Mouse (Mus musculus): ENCODE results near the gene Ankrd11. TPM values are rescaled to one million over a fixed set of nuclear protein-coding genes. Genes with fewer than 3 reads are reported as not detected.

The Ankrd11 gene
- polyA plus RNA-seq, 1 experiment from 2014 or later: 33.6 TPM

DNA sequence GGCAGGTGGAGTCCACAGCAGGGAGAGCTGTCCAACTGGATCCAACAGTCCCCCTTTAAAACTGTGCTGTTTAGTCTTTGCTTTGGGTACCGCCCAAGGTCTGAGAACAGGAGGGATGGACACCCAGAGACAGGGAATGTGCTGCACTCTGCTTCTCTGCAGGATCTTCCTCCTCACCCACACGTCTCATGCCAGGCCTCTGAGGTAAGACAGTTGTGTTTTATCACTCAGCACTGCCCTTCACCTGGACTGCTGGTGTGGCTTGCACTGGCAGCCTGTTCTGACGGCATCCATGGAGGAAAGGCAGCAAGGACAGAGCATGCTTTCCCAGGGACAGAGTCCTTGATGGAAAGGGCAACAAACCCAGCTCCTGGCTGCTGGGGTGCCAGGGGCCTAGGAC, 139.5 kb downstream of the Ankrd11 start:
- Histone ChIP-seq H3K4me2 (ENCODE audit: low read length) (no peak overlapping the region), H3K9ac (replicated peaks; ENCODE audit: low read depth, low read length) (no peak overlapping the region), H3K27me3 (replicated peaks; ENCODE audit: control insufficient read depth, insufficient read depth, low read length) (no peaks in the 10 kb centered on the region), H3K27ac (ENCODE audit: low read length) (no peak overlapping the region), H3K9me3 (ENCODE audit: control insufficient read depth, low read length) (no peaks in the 10 kb centered on the region), H3K4me3 (replicated peaks; ENCODE audit: low read length) (no peak overlapping the region), H3K36me3 (ENCODE audit: control insufficient read depth, insufficient read depth) (peaks cover 6% of the 10 kb centered on the region; the same call in 1 of the 2 replicates), H3K4me1 (replicated peaks; ENCODE audit: control insufficient read depth, insufficient read depth, low read length) (peaks cover 7% of the 10 kb centered on the region)
- ATAC-seq: no peak
- WGBS: 61% methylated on average over 3 of the region's 3 CpGs

DNA sequence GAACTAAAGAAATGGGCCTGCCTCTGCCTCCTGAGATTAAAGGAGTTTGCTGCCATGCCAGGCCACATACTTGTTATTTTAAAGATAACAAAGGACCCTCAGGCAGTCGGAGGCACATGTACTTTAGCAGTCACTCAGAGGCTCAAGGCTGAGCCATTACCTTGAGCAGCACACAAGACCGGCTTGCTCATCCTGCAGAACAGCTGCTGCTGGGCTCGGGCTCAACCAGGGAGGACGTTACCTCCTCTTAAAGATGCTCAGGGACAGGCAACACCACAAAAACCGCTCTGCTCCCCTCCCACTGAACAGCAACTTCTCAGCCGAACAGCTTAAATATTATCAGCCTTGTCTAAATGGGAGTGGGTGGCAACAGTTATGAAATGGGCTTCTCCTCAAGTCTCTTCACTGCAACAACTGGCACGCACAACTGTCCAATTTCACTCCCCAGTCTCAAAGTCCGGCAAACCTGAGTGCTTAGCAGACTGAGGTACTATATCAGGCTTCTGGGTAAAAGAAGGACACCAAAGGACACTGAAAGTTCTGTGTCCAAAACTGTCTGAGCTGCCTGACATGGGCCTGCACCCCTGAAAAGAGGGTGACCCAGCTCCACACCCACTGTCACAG, 140.1 kb downstream of the Ankrd11 start:
- Histone ChIP-seq H3K4me3 (replicated peaks; ENCODE audit: low read length) (no peak overlapping the region), H3K27ac (ENCODE audit: low read length) (no peak overlapping the region), H3K27me3 (replicated peaks; ENCODE audit: control insufficient read depth, insufficient read depth, low read length) (no peaks in the 10 kb centered on the region), H3K9ac (replicated peaks; ENCODE audit: low read depth, low read length) (no peak overlapping the region), H3K4me2 (ENCODE audit: low read length) (no peak overlapping the region), H3K36me3 (ENCODE audit: control insufficient read depth, insufficient read depth) (peaks cover 9% of the 10 kb centered on the region), H3K9me3 (ENCODE audit: control insufficient read depth, low read length) (no peaks in the 10 kb centered on the region), H3K4me1 (replicated peaks; ENCODE audit: control insufficient read depth, insufficient read depth, low read length) (peaks cover 7% of the 10 kb centered on the region)
- 84% methylated on average over 8 of the region's 8 CpGs for WGBS
- ATAC-seq: no peak

DNA sequence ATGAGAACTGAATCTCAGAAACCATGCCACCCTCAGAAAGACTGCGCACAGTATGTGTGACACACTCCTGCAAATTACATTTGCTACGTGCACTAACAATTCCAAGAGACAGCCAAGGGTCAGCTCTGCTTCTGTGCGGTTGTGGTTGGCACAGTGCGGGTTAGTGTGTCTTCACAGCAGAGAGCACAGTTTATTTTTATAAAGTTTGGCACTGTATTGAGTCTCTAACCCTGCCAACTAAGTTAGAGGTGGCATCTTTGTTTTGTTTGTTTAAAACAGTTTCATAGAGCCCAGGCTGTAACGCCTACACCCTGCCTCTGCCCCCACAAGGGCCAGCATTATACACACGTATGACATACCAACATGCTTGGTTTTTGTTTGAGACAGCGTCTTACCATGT, 140.6 kb downstream of the Ankrd11 start:
- WGBS: 89% methylated on average over 7 of the region's 7 CpGs

DNA sequence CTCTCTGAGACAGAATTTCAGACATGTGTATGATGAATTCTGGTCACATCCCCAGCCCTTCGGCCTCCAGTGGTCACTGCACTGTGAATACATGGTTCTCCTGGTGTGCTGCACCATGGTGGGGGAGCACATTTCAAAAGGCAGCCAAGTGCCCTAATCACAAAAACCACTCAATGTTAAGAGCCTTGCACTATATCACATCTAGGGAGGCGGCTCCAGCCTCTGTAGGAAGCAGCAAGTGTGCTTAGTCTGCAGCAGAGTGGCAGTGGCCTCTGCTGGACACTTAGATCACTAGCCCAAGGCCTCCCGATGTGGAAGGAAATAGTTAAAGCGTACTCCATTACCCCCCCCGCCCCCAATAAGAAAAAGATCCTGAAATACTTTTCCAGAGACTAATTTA, 143.0 kb downstream of the Ankrd11 start:
- Histone ChIP-seq H3K36me3 (ENCODE audit: control insufficient read depth, insufficient read depth) (peaks cover 27% of the 10 kb centered on the region), H3K9ac (replicated peaks; ENCODE audit: low read depth, low read length) (no peak overlapping the region), H3K27ac (ENCODE audit: low read length) (no peak overlapping the region), H3K4me2 (ENCODE audit: low read length) (no peak overlapping the region), H3K9me3 (ENCODE audit: control insufficient read depth, low read length) (no peaks in the 10 kb centered on the region), H3K4me3 (replicated peaks; ENCODE audit: low read length) (no peak overlapping the region), H3K27me3 (replicated peaks; ENCODE audit: control insufficient read depth, insufficient read depth, low read length) (no peaks in the 10 kb centered on the region), H3K4me1 (replicated peaks; ENCODE audit: control insufficient read depth, insufficient read depth, low read length) (no peaks in the 10 kb centered on the region)
- ATAC-seq: no peak
- WGBS: 70% methylated on average over 5 of the region's 5 CpGs

More for the DNA sequence above, 140.6 kb downstream of the Ankrd11 start:
- peaks cover 10% of the 10 kb centered on the region for H3K36me3 ChIP-seq (ENCODE audit: control insufficient read depth, insufficient read depth)
- H3K4me2 ChIP-seq (ENCODE audit: low read length): no peak overlapping the region
- H3K27me3 ChIP-seq (replicated peaks; ENCODE audit: control insufficient read depth, insufficient read depth, low read length): no peaks in the 10 kb centered on the region
- no peak overlapping the region for H3K27ac ChIP-seq (ENCODE audit: low read length)
- no peaks in the 10 kb centered on the region for H3K9me3 ChIP-seq (ENCODE audit: control insufficient read depth, low read length)
- no peak overlapping the region for H3K4me3 ChIP-seq (replicated peaks; ENCODE audit: low read length)
- H3K4me1 ChIP-seq (replicated peaks; ENCODE audit: control insufficient read depth, insufficient read depth, low read length): peaks cover 4% of the 10 kb centered on the region
- no peak for ATAC-seq
- H3K9ac ChIP-seq (replicated peaks; ENCODE audit: low read depth, low read length): no peak overlapping the region

DNA sequence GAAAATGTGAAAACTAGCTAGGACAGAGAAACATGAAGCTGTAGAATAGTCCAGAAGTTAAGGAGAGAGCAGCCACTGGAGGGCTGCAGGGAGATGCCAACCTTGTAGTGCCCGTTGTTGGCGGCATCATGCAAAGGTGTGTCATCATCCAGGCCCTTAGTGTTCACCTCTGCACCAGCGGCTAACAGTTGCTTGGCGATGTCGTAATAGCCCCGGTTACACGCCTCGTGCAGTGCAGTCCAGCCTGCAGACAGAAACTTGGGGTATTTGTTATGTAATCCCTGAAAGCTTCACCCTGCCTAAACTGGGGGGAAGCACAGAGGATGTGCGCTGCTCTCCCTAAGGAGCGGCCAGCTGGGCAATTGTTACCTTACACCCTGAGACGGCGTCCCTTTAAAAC, 143.6 kb downstream of the Ankrd11 start:
- peaks cover 27% of the 10 kb centered on the region for H3K36me3 ChIP-seq (ENCODE audit: control insufficient read depth, insufficient read depth)
- H3K9ac ChIP-seq (replicated peaks; ENCODE audit: low read depth, low read length): no peak overlapping the region
- H3K4me3 ChIP-seq (replicated peaks; ENCODE audit: low read length): no peak overlapping the region
- no peak for ATAC-seq
- no peak overlapping the region for H3K4me2 ChIP-seq (ENCODE audit: low read length)
- H3K9me3 ChIP-seq (ENCODE audit: control insufficient read depth, low read length): no peaks in the 10 kb centered on the region
- H3K27ac ChIP-seq (ENCODE audit: low read length): no peak overlapping the region
- H3K4me1 ChIP-seq (replicated peaks; ENCODE audit: control insufficient read depth, insufficient read depth, low read length): no peaks in the 10 kb centered on the region
- 92% methylated on average over 12 of the region's 12 CpGs for WGBS
- H3K27me3 ChIP-seq (replicated peaks; ENCODE audit: control insufficient read depth, insufficient read depth, low read length): no peaks in the 10 kb centered on the region

DNA sequence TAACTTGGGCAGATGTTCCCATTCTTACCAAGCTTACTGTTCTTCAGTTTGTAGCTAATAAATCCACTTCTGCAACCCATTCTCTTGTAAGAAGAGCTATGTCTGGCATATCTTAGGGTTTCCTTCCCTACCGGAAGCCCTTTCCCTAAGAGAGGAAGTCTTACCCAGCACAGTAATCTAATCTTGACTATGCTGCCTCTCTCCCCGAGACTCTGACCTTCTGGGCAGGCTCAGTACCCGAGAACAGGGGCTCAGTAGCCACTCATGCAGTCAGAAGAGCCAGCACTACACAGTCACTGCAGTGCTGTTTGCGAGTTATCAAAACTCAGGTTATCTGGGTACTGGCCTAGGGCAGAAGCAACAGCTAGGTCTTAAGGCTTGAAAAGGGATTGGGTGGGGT, 144.1 kb downstream of the Ankrd11 start:
- Histone ChIP-seq H3K36me3 (ENCODE audit: control insufficient read depth, insufficient read depth) (peaks cover 27% of the 10 kb centered on the region), H3K4me2 (ENCODE audit: low read length) (no peak overlapping the region), H3K9ac (replicated peaks; ENCODE audit: low read depth, low read length) (no peak overlapping the region), H3K4me1 (replicated peaks; ENCODE audit: control insufficient read depth, insufficient read depth, low read length) (no peaks in the 10 kb centered on the region), H3K27me3 (replicated peaks; ENCODE audit: control insufficient read depth, insufficient read depth, low read length) (no peaks in the 10 kb centered on the region), H3K27ac (ENCODE audit: low read length) (no peak overlapping the region), H3K9me3 (ENCODE audit: control insufficient read depth, low read length) (no peaks in the 10 kb centered on the region), H3K4me3 (replicated peaks; ENCODE audit: low read length) (no peak overlapping the region)
- WGBS: 83% methylated on average over 4 of the region's 4 CpGs
- ATAC-seq: no peak

DNA sequence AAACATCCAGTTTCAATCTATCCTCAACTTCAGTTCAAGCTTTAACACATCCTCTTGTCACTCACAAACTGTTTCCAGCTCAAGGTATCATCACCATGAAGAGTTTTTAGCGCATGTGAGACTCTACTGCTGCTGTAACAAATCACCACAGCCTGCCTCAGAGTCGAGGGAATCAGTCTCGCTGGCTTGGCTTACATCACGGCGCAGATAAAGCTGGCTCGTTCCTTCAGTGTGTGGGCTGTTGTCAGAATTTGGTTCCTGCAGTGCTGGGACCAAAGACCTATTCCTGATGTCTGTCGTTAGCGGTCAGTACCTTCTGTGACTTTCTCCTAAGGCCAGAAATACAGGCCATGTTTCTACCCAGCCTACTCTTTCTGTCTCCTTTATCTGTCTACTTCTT, 144.9 kb downstream of the Ankrd11 start:
- H3K4me2 ChIP-seq (ENCODE audit: low read length): no peak overlapping the region
- H3K9ac ChIP-seq (replicated peaks; ENCODE audit: low read depth, low read length): no peak overlapping the region
- H3K27ac ChIP-seq (ENCODE audit: low read length): no peak overlapping the region
- H3K4me3 ChIP-seq (replicated peaks; ENCODE audit: low read length): no peak overlapping the region
- H3K9me3 ChIP-seq (ENCODE audit: control insufficient read depth, low read length): no peaks in the 10 kb centered on the region
- no peaks in the 10 kb centered on the region for H3K27me3 ChIP-seq (replicated peaks; ENCODE audit: control insufficient read depth, insufficient read depth, low read length)
- 93% methylated on average over 8 of the region's 8 CpGs for WGBS
- no peak for ATAC-seq
- no peaks in the 10 kb centered on the region for H3K4me1 ChIP-seq (replicated peaks; ENCODE audit: control insufficient read depth, insufficient read depth, low read length)
- H3K36me3 ChIP-seq (ENCODE audit: control insufficient read depth, insufficient read depth): peaks cover 27% of the 10 kb centered on the region

DNA sequence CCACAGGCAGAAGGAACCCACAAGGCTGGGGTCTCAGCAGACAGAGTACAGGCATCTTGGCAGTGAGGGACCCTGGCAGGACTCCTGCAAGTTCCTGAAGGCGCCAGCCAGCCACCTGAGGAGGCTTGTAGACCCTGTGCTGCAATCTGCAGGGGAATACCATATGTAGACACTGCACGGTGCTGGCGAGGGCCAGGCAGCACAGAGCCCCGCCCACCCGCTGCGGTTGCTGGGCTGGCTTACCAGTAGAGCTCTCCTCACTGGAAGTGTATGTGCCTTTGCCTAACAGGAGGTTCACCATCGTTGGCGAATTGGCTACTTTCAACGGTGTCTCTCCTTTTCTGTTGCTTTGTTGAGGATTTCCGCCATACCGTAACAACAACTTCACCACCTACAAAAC, 145.8 kb downstream of the Ankrd11 start:
- no peaks in the 10 kb centered on the region for H3K4me1 ChIP-seq (replicated peaks; ENCODE audit: control insufficient read depth, insufficient read depth, low read length)
- no peaks in the 10 kb centered on the region for H3K9me3 ChIP-seq (ENCODE audit: control insufficient read depth, low read length)
- ATAC-seq: no peak
- no peak overlapping the region for H3K9ac ChIP-seq (replicated peaks; ENCODE audit: low read depth, low read length)
- H3K27me3 ChIP-seq (replicated peaks; ENCODE audit: control insufficient read depth, insufficient read depth, low read length): no peaks in the 10 kb centered on the region
- peaks cover 29% of the 10 kb centered on the region for H3K36me3 ChIP-seq (ENCODE audit: control insufficient read depth, insufficient read depth)
- H3K4me2 ChIP-seq (ENCODE audit: low read length): no peak overlapping the region
- H3K27ac ChIP-seq (ENCODE audit: low read length): no peak overlapping the region
- 93% methylated on average over 11 of the region's 11 CpGs for WGBS
- H3K4me3 ChIP-seq (replicated peaks; ENCODE audit: low read length): no peak overlapping the region

DNA sequence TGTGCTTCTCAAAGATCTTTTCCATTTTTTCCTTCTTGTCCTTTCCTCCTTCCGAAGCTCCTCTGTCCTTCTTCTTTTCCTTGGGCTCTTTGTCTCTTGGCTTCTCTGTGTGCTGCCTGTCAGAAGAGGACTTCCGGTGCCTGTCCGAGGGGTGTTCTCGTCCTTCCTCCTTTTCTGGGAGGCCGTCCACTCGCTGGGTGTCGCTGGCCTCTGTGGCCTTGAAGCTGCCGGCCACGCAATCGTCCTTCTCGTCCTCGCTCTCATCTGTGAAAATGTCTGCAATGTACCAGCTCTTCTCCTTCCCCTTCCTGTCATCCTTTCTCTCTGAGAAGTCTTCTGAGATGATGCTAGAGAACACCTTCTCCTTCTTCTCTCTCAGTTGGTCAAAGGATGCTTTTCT, 148.6 kb downstream of the Ankrd11 start:
- no peak for ATAC-seq
- Histone ChIP-seq H3K9me3 (ENCODE audit: control insufficient read depth, low read length) (no peaks in the 10 kb centered on the region), H3K27ac (ENCODE audit: low read length) (no peak overlapping the region), H3K4me1 (replicated peaks; ENCODE audit: control insufficient read depth, insufficient read depth, low read length) (no peaks in the 10 kb centered on the region), H3K4me2 (ENCODE audit: low read length) (no peak overlapping the region), H3K9ac (replicated peaks; ENCODE audit: low read depth, low read length) (no peak overlapping the region), H3K36me3 (ENCODE audit: control insufficient read depth, insufficient read depth) (peaks cover 31% of the 10 kb centered on the region), H3K27me3 (replicated peaks; ENCODE audit: control insufficient read depth, insufficient read depth, low read length) (no peaks in the 10 kb centered on the region), H3K4me3 (replicated peaks; ENCODE audit: low read length) (no peak overlapping the region)
- WGBS: 91% methylated on average over 12 of the region's 12 CpGs

DNA sequence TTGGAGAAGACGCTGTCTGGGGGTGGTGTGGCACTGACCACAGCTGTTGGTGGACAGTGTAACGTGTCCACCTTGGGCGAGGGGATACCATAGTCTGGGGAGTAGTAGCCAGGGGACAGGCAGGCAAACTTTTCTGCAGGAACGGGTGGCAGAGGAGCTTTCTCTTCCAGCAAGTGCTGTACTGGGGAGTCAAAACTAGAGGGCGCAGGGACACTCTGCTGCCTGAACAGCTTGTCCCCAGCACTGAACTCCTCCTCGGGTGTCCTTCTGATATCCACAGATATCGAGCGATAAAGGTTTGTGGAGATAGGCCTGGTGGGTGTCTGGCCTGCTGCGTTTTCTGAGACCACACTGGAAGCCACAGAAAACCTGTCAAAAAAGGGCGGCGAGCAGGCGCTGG, 150.6 kb downstream of the Ankrd11 start:
- no peaks in the 10 kb centered on the region for H3K9me3 ChIP-seq (ENCODE audit: control insufficient read depth, low read length)
- no peak overlapping the region for H3K9ac ChIP-seq (replicated peaks; ENCODE audit: low read depth, low read length)
- 88% methylated on average over 12 of the region's 12 CpGs for WGBS
- no peak overlapping the region for H3K27ac ChIP-seq (ENCODE audit: low read length)
- H3K4me3 ChIP-seq (replicated peaks; ENCODE audit: low read length): no peak overlapping the region
- ATAC-seq: no peak
- no peak overlapping the region for H3K4me2 ChIP-seq (ENCODE audit: low read length)
- no peaks in the 10 kb centered on the region for H3K27me3 ChIP-seq (replicated peaks; ENCODE audit: control insufficient read depth, insufficient read depth, low read length)
- peaks cover 33% of the 10 kb centered on the region for H3K36me3 ChIP-seq (ENCODE audit: control insufficient read depth, insufficient read depth)
- H3K4me1 ChIP-seq (replicated peaks; ENCODE audit: control insufficient read depth, insufficient read depth, low read length): no peaks in the 10 kb centered on the region
